Mouse (Mus musculus): Measurements from ENCODE around the gene Olfr1358. TPM values are rescaled to one million over a fixed set of nuclear protein-coding genes. Genes with fewer than 3 reads are reported as not detected.

Gene Olfr1358
- not detected in 2 replicates for total RNA-seq (2012; rRNA removed)

DNA sequence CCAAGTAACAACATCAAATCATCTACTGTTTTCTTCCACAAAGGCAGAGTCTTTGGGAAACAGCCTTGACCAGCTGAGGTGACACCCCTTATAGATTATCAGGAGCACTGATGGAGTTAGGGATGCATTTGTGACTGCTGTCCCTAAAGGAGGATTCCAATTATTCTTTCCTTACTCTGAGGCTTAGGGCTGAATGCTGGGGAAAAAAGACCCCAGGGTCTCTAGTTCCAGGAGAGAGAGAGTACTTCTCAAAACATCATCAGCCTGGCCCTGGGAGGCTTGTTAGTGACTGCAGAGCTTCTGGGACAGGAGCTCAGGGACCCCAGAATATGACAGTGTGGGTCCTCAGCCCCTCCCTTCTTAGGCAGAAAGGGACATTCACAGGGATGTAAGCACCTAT, at the start of gene Olfr1358:
TSS of gene Olfr1358 (plus strand) at position 301 of the 400 bp plus-strand sequence.
- no peak for TF ChIP-seq CHD2 (IDR thresholded peaks at IDR 0.05; ENCODE audit: low read depth, low read length)
- TF ChIP-seq MAFK (IDR thresholded peaks at IDR 0.05; ENCODE audit: insufficient read depth, low read depth, low read length): no peak
- no peak for TF ChIP-seq ZC3H11A (IDR thresholded peaks at IDR 0.05; ENCODE audit: borderline replicate concordance, low read depth, low read length)
- no peak for TF ChIP-seq HCFC1 (IDR thresholded peaks at IDR 0.05; ENCODE audit: borderline replicate concordance, insufficient read depth, low read length)
- no peak for TF ChIP-seq ZNF384 (IDR thresholded peaks at IDR 0.05; ENCODE audit: low read depth, low read length)
- Histone ChIP-seq H3K4me3 (ENCODE audit: insufficient read depth in 1 of 2, low read depth in 1 of 2, low read length in 2 of 2, poor library complexity in 1 of 2, severe bottlenecking in 1 of 2) (no peak within 1 kb of the TSS), H3K27ac (ENCODE audit: insufficient read depth, low read depth, low read length, poor library complexity, severe bottlenecking) (no peak within 1 kb of the TSS), H3K4me1 (ENCODE audit: control insufficient read depth in 2 of 2, insufficient read depth in 2 of 2, low read length in 2 of 2, poor library complexity in 1 of 2) (no peaks in the 10 kb centered on the region), H3K9me3 (ENCODE audit: control insufficient read depth, insufficient read depth, low read depth, low read length) (no peaks in the 10 kb centered on the region), H3K9ac (ENCODE audit: insufficient read depth, low read depth, low read length, poor library complexity, severe bottlenecking) (no peak within 1 kb of the TSS), H3K36me3 (ENCODE audit: control insufficient read depth, insufficient read depth, low read length, poor library complexity, severe bottlenecking) (no peaks in the 10 kb centered on the region)
- in situ Hi-C loops (cut with MboI; ENCODE audit: low sequenced_read_pairs in 2 of 2, unreplicated experiment in 2 of 2): no loop called here
- no peak for DNase-seq (ENCODE audit: low read depth, low spot score)

DNA sequence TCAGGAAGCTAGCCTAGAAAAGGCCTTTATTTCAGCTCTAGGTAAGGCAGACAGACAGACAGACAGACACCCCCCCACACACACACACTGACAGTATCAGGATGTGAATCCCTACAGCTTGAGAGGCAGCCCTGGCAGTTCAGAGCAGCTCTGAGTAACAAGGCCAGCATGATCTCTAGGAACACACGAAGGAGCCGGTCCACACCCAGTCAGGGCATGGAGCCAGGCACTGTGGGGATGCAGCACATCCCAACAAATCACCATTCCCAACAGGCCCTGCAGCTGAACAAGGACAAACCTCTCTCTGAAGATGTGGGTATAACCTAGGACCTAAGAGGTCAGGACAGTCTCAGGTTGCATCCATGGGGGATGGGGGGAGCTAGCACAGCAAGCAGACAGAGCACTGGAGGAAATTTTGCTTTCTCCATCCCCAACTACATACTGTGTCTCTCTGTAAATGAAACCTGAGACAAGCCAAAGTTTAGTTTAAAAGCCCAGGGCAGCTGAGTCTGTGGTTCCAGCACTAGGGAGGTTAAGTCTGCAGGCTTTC, 49.4 kb upstream of the Olfr1358 start:
- TF ChIP-seq ZC3H11A (IDR thresholded peaks at IDR 0.05; ENCODE audit: borderline replicate concordance, low read depth, low read length) (no peak), HCFC1 (IDR thresholded peaks at IDR 0.05; ENCODE audit: borderline replicate concordance, insufficient read depth, low read length) (no peak), CHD2 (IDR thresholded peaks at IDR 0.05; ENCODE audit: low read depth, low read length) (no peak), MAFK (IDR thresholded peaks at IDR 0.05; ENCODE audit: insufficient read depth, low read depth, low read length) (no peak), ZNF384 (IDR thresholded peaks at IDR 0.05; ENCODE audit: low read depth, low read length) (no peak)
- no peaks in the 10 kb centered on the region for H3K36me3 ChIP-seq (ENCODE audit: control insufficient read depth, insufficient read depth, low read length, poor library complexity, severe bottlenecking)
- no peak overlapping the region for H3K27ac ChIP-seq (ENCODE audit: insufficient read depth, low read depth, low read length, poor library complexity, severe bottlenecking)
- H3K4me1 ChIP-seq (ENCODE audit: control insufficient read depth in 2 of 2, insufficient read depth in 2 of 2, low read length in 2 of 2, poor library complexity in 1 of 2): peaks cover 2 to 15% of the 10 kb centered on the region in 2 experiments; a peak in 1 of 4 replicates
- no peak overlapping the region for H3K9ac ChIP-seq (ENCODE audit: insufficient read depth, low read depth, low read length, poor library complexity, severe bottlenecking)
- H3K4me3 ChIP-seq (ENCODE audit: insufficient read depth in 1 of 2, low read depth in 1 of 2, low read length in 2 of 2, poor library complexity in 1 of 2, severe bottlenecking in 1 of 2): no peak overlapping the region
- no peaks in the 10 kb centered on the region for H3K9me3 ChIP-seq (ENCODE audit: control insufficient read depth, insufficient read depth, low read depth, low read length)
- DNase-seq (ENCODE audit: low read depth, low spot score): no peak
- in situ Hi-C loops (cut with MboI; ENCODE audit: low sequenced_read_pairs in 2 of 2, unreplicated experiment in 2 of 2): no loop called here

DNA sequence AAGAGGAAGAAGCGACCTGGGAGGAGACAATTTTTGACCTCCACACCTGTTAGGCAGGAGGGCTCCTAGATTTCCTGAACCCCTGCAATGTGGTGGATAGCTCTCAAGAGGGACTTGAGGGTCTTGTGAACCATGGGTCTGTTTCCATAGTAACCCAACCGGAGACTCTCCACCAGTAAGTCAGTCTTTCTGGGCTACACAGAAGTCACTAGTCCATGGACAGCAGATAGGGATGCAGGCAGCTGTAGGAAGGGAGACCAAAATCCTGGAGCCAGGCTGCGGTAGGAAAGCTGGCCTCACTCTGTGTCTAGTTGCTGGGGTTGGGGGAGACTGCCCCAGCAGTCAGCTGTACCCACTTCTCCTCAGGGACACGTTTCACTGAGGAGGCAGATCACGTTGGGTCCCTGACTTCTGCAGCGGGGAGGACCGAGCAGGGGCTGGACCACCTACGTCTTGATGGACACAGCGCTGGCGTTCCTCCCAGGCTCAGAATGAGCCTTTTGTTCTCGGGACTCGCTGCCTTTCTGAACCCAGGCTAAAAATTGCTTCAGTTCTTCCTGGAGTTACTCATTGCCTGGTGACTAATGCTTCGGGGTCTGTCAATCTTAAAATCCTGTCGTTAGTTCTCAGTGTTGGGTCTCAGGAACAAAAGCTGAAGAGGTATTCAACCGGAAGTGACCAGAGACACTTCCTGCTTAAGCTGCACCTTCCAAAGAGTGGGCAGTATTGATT, 46.5 kb upstream of the Olfr1358 start:
- Histone ChIP-seq H3K36me3 (ENCODE audit: control insufficient read depth, insufficient read depth, low read length, poor library complexity, severe bottlenecking) (no peaks in the 10 kb centered on the region), H3K9ac (ENCODE audit: insufficient read depth, low read depth, low read length, poor library complexity, severe bottlenecking) (no peak overlapping the region), H3K9me3 (ENCODE audit: control insufficient read depth, insufficient read depth, low read depth, low read length) (no peaks in the 10 kb centered on the region), H3K4me3 (ENCODE audit: insufficient read depth in 1 of 2, low read depth in 1 of 2, low read length in 2 of 2, poor library complexity in 1 of 2, severe bottlenecking in 1 of 2) (no peak overlapping the region), H3K27ac (ENCODE audit: insufficient read depth, low read depth, low read length, poor library complexity, severe bottlenecking) (no peak overlapping the region), H3K4me1 (ENCODE audit: control insufficient read depth in 2 of 2, insufficient read depth in 2 of 2, low read length in 2 of 2, poor library complexity in 1 of 2) (peaks cover 0 to 5% of the 10 kb centered on the region in 2 experiments; a peak in 1 of 4 replicates)
- no peak for DNase-seq (ENCODE audit: low read depth, low spot score)
- no peak for TF ChIP-seq MAFK (IDR thresholded peaks at IDR 0.05; ENCODE audit: insufficient read depth, low read depth, low read length)
- no peak for TF ChIP-seq CHD2 (IDR thresholded peaks at IDR 0.05; ENCODE audit: low read depth, low read length)
- TF ChIP-seq ZC3H11A (IDR thresholded peaks at IDR 0.05; ENCODE audit: borderline replicate concordance, low read depth, low read length): no peak
- TF ChIP-seq HCFC1 (IDR thresholded peaks at IDR 0.05; ENCODE audit: borderline replicate concordance, insufficient read depth, low read length): no peak
- no peak for TF ChIP-seq ZNF384 (IDR thresholded peaks at IDR 0.05; ENCODE audit: low read depth, low read length)
- in situ Hi-C loops (cut with MboI; ENCODE audit: low sequenced_read_pairs in 2 of 2, unreplicated experiment in 2 of 2): no loop called here

DNA sequence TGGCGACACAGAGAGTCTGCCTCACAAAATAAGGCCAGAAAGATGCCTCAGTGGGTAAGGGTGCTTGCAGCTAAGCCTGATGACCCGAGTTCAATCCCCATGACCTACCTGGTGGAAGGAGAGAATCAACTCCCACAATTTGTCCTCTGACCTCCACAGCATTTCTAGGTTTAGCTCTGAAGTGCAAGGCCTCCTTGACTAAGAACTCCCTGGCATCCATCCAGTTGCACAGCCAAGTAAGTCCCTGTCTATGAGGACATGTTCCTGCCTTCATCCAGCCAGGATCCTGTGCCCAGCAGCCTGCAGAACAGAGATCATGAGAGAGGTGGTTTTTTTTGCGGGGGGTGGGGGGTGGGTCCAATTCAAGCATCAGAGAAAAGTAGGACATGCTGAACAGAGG, 45.2 kb upstream of the Olfr1358 start:
- Histone ChIP-seq H3K27ac (ENCODE audit: insufficient read depth, low read depth, low read length, poor library complexity, severe bottlenecking) (no peak overlapping the region), H3K36me3 (ENCODE audit: control insufficient read depth, insufficient read depth, low read length, poor library complexity, severe bottlenecking) (no peaks in the 10 kb centered on the region), H3K4me1 (ENCODE audit: control insufficient read depth in 2 of 2, insufficient read depth in 2 of 2, low read length in 2 of 2, poor library complexity in 1 of 2) (peaks cover 0 to 5% of the 10 kb centered on the region in 2 experiments; a peak in 1 of 4 replicates), H3K9me3 (ENCODE audit: control insufficient read depth, insufficient read depth, low read depth, low read length) (no peaks in the 10 kb centered on the region), H3K4me3 (ENCODE audit: insufficient read depth in 1 of 2, low read depth in 1 of 2, low read length in 2 of 2, poor library complexity in 1 of 2, severe bottlenecking in 1 of 2) (no peak overlapping the region), H3K9ac (ENCODE audit: insufficient read depth, low read depth, low read length, poor library complexity, severe bottlenecking) (no peak overlapping the region)
- TF ChIP-seq CHD2 (IDR thresholded peaks at IDR 0.05; ENCODE audit: low read depth, low read length): no peak
- TF ChIP-seq ZC3H11A (IDR thresholded peaks at IDR 0.05; ENCODE audit: borderline replicate concordance, low read depth, low read length): no peak
- TF ChIP-seq ZNF384 (IDR thresholded peaks at IDR 0.05; ENCODE audit: low read depth, low read length): no peak
- TF ChIP-seq HCFC1 (IDR thresholded peaks at IDR 0.05; ENCODE audit: borderline replicate concordance, insufficient read depth, low read length): no peak
- no peak for TF ChIP-seq MAFK (IDR thresholded peaks at IDR 0.05; ENCODE audit: insufficient read depth, low read depth, low read length)
- in situ Hi-C loops (cut with MboI; ENCODE audit: low sequenced_read_pairs in 2 of 2, unreplicated experiment in 2 of 2): no loop called here
- no peak for DNase-seq (ENCODE audit: low read depth, low spot score)

Data from ES-E14 (cell line).